Mouse (Mus musculus): Measurements from ENCODE around the gene Grip1. TPM values are rescaled to one million over a fixed set of nuclear protein-coding genes. Genes with fewer than 3 reads are reported as not detected.

Grip1 gene
- polyA plus RNA-seq, 1 experiment from 2014 or later = 0.87 TPM

DNA sequence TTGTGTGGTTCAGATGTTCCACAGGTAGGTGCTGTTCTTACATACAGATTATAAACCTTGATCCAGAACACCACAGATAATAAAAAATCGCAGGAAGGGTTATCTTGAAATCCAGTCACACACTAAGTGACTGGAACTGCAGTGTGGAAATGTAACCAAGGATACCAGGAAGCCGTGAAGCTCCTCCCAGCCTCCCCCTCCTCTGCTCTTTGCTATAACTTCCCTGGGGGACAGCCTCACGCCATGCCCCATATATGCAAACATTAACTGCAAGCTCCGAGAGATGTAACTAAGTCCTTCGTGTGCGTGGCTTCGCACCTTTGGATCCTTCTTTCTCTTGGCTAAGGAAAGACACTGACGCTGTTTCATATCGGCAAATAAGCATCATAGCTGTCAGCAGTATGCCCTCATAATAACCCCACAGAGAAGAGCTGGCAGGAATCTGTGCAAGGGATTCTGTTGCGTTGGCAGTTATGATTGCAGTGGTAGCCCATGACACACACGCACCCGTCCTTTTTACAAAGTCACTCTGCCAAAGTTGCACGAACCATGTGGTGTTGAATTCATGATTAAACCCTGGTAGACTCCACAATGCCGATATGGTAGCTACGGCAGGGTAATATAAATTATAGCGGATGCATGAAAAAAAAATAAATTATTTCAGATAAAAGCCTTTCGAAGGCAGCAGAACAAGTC, 503.8 kb downstream of the Grip1 start:
- Histone ChIP-seq H3K4me3 (ENCODE audit: low read depth, low read length) (no peak overlapping the region), H3K36me3 (ENCODE audit: control insufficient read depth, insufficient read depth, low read length) (no peaks in the 10 kb centered on the region), H3K4me1 (replicated peaks; ENCODE audit: control insufficient read depth, insufficient read depth) (no peaks in the 10 kb centered on the region), H3K9ac (ENCODE audit: low read length) (no peak overlapping the region), H3K27ac (replicated peaks) (no peak overlapping the region), H3K9me3 (ENCODE audit: control insufficient read depth, low read length) (no peaks in the 10 kb centered on the region), H3K4me2 (replicated peaks; ENCODE audit: low read depth) (no peak overlapping the region), H3K27me3 (ENCODE audit: control insufficient read depth, insufficient read depth, low read length) (no peaks in the 10 kb centered on the region)
- DNase-seq (ENCODE audit: low spot score) (no peak), ATAC-seq (ENCODE audit: low FRiP score, low TSS enrichment) (no peak)
- TF ChIP-seq EP300 (optimal IDR thresholded peaks at IDR 0.05) (no peak), CTCF (IDR thresholded peaks at IDR 0.05; ENCODE audit: low read depth) (no peak)
- 80% methylated on average over 17 of the region's 17 CpGs for WGBS

DNA sequence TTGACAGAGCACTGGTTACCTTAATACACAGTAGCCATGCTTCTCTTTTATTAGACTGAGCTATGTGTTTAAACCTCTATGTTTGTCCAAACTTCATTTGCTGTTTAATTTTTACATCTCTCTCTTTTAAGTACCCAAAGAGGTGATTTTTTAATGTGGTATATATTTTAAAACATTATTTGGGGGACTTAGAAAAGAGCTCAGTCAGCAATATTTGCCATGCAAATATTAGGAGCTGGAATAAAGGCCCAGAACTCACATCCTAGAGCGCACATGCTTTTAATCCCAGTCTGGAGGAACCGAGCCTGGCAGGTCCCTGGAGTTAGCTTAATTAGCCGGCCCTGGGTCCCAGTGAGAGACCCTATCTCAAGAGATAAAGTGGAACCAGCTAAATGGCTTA, 507.3 kb downstream of the Grip1 start:
- Histone ChIP-seq H3K27me3 (ENCODE audit: control insufficient read depth, insufficient read depth, low read length) (no peaks in the 10 kb centered on the region), H3K9me3 (ENCODE audit: control insufficient read depth, low read length) (no peaks in the 10 kb centered on the region), H3K9ac (ENCODE audit: low read length) (no peak overlapping the region), H3K4me2 (replicated peaks; ENCODE audit: low read depth) (no peak overlapping the region), H3K27ac (replicated peaks) (no peak overlapping the region), H3K36me3 (ENCODE audit: control insufficient read depth, insufficient read depth, low read length) (no peaks in the 10 kb centered on the region), H3K4me1 (replicated peaks; ENCODE audit: control insufficient read depth, insufficient read depth) (no peaks in the 10 kb centered on the region), H3K4me3 (ENCODE audit: low read depth, low read length) (no peak overlapping the region)
- 51% methylated on average over 3 of the region's 3 CpGs for WGBS
- no peak for ATAC-seq (ENCODE audit: low FRiP score, low TSS enrichment)
- no peak for DNase-seq (ENCODE audit: low spot score)
- TF ChIP-seq CTCF (IDR thresholded peaks at IDR 0.05; ENCODE audit: low read depth) (no peak), EP300 (optimal IDR thresholded peaks at IDR 0.05) (no peak)

DNA sequence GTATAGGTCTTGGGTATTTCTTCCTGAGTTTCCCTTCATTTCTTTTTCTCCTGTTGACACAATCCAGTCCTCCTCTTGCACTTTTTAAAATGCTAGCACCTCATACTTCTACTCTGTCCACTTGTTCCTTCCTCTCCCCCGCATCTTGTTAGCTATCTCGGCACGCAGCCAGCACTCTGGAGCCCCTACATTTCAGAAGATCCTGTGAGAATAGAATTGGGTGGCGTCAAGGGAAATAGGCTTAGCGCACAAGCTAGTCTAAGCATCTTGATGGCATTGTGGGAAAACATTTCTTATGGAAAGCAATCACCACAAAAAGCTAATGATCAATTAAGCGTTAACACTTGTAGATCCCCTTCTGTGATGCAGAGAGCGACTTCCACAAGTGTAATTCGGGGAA, 512.7 kb downstream of the Grip1 start:
- no peaks in the 10 kb centered on the region for H3K9me3 ChIP-seq (ENCODE audit: control insufficient read depth, low read length)
- no peak for DNase-seq (ENCODE audit: low spot score)
- TF ChIP-seq EP300 (optimal IDR thresholded peaks at IDR 0.05) (no peak), CTCF (IDR thresholded peaks at IDR 0.05; ENCODE audit: low read depth) (no peak)

DNA sequence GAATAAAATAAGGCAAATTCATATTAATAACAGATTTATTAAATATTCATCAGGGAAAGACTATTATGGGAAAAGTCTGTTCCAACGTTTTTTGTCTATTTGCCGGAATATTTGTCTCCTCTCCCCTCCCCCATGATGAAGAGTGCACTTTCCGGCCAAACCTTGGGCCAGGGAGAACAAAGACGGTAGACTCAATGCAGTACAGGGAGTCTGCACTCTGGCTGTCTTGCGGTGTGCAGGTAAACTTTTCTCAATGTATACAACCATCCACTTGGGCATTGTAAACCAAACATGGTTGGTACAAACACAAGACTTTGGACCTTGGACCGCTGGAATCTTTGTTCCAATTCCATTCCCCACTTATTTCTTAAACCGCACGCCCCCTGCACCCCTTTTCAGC, 525.8 kb downstream of the Grip1 start:
- Histone ChIP-seq H3K27me3 (ENCODE audit: control insufficient read depth, insufficient read depth, low read length) (no peaks in the 10 kb centered on the region), H3K9me3 (ENCODE audit: control insufficient read depth, low read length) (no peaks in the 10 kb centered on the region), H3K27ac (replicated peaks) (no peak overlapping the region), H3K4me3 (ENCODE audit: low read depth, low read length) (no peak overlapping the region), H3K36me3 (ENCODE audit: control insufficient read depth, insufficient read depth, low read length) (no peaks in the 10 kb centered on the region), H3K9ac (ENCODE audit: low read length) (no peak overlapping the region), H3K4me1 (replicated peaks; ENCODE audit: control insufficient read depth, insufficient read depth) (no peaks in the 10 kb centered on the region), H3K4me2 (replicated peaks; ENCODE audit: low read depth) (no peak overlapping the region)
- WGBS = 42% methylated on average over 8 of the region's 8 CpGs
- ATAC-seq (ENCODE audit: low FRiP score, low TSS enrichment) (no peak), DNase-seq (ENCODE audit: low spot score) (no peak)
- TF ChIP-seq CTCF (IDR thresholded peaks at IDR 0.05; ENCODE audit: low read depth) (no peak), EP300 (optimal IDR thresholded peaks at IDR 0.05) (no peak)

More for the DNA sequence above, 512.7 kb downstream of the Grip1 start:
- Histone ChIP-seq H3K4me1 (replicated peaks; ENCODE audit: control insufficient read depth, insufficient read depth) (no peaks in the 10 kb centered on the region), H3K27me3 (ENCODE audit: control insufficient read depth, insufficient read depth, low read length) (no peaks in the 10 kb centered on the region), H3K27ac (replicated peaks) (no peak overlapping the region), H3K4me2 (replicated peaks; ENCODE audit: low read depth) (no peak overlapping the region), H3K9ac (ENCODE audit: low read length) (no peak overlapping the region), H3K36me3 (ENCODE audit: control insufficient read depth, insufficient read depth, low read length) (no peaks in the 10 kb centered on the region), H3K4me3 (ENCODE audit: low read depth, low read length) (no peak overlapping the region)
- no peak for ATAC-seq (ENCODE audit: low FRiP score, low TSS enrichment)
- WGBS = 63% methylated on average over 8 of the region's 8 CpGs

DNA sequence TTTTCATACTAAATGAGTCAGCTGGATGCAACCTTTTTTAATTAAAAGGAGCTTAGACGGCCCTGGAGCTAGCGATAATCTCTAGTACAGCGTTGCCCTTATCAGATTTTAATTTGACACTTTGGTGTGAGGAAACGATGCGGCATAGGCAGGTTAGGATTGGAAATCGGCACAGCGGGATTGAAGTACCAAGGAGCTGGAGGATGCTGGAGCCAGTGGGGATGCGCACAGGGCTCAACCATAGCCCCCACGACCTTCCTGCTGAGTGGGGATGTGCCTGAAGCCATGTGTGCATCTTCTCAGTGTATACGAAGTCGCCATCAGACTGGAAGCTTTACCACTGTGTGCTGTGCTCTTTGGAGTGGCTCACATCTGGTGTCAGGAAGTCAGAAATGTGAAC, 526.4 kb downstream of the Grip1 start:
- Histone ChIP-seq H3K4me3 (ENCODE audit: low read depth, low read length) (no peak overlapping the region), H3K27me3 (ENCODE audit: control insufficient read depth, insufficient read depth, low read length) (no peaks in the 10 kb centered on the region), H3K27ac (replicated peaks) (no peak overlapping the region), H3K4me2 (replicated peaks; ENCODE audit: low read depth) (no peak overlapping the region), H3K9ac (ENCODE audit: low read length) (no peak overlapping the region), H3K4me1 (replicated peaks; ENCODE audit: control insufficient read depth, insufficient read depth) (no peaks in the 10 kb centered on the region), H3K9me3 (ENCODE audit: control insufficient read depth, low read length) (no peaks in the 10 kb centered on the region), H3K36me3 (ENCODE audit: control insufficient read depth, insufficient read depth, low read length) (no peaks in the 10 kb centered on the region)
- 56% methylated on average over 11 of the region's 11 CpGs for WGBS
- DNase-seq (ENCODE audit: low spot score) (no peak), ATAC-seq (ENCODE audit: low FRiP score, low TSS enrichment) (no peak)
- TF ChIP-seq EP300 (optimal IDR thresholded peaks at IDR 0.05) (no peak), CTCF (IDR thresholded peaks at IDR 0.05; ENCODE audit: low read depth) (no peak)

- TF ChIP-seq CTCF (IDR thresholded peaks at IDR 0.05; ENCODE audit: low read depth) (no peak), EP300 (optimal IDR thresholded peaks at IDR 0.05) (no peak)
- Histone ChIP-seq H3K36me3 (ENCODE audit: control insufficient read depth, insufficient read depth, low read length) (no peaks in the 10 kb centered on the region), H3K4me1 (replicated peaks; ENCODE audit: control insufficient read depth, insufficient read depth) (no peaks in the 10 kb centered on the region), H3K27ac (replicated peaks) (no peak overlapping the region), H3K9me3 (ENCODE audit: control insufficient read depth, low read length) (no peaks in the 10 kb centered on the region), H3K27me3 (ENCODE audit: control insufficient read depth, insufficient read depth, low read length) (no peaks in the 10 kb centered on the region), H3K4me2 (replicated peaks; ENCODE audit: low read depth) (no peak overlapping the region), H3K9ac (ENCODE audit: low read length) (no peak overlapping the region), H3K4me3 (ENCODE audit: low read depth, low read length) (no peak overlapping the region)
- DNase-seq (ENCODE audit: low spot score) (no peak), ATAC-seq (ENCODE audit: low FRiP score, low TSS enrichment) (peak; percentile 63; the same call in 1 of the 2 replicates)
- 76% methylated on average over 9 of the region's 9 CpGs for WGBS
These were observed 530.7 kb downstream of the Grip1 start for GRCm38 (mm10) chr10:119984299-119984698.

Measured in stomach, postnatal 0 days (tissue).